Mouse (Mus musculus): ENCODE measurements around the gene Mtor.

- peak; percentile 78 for TF ChIP-seq CTCF (IDR thresholded peaks at IDR 0.05; ENCODE audit: insufficient read depth, low read length)
- no peak for TF ChIP-seq POLR2A (IDR thresholded peaks at IDR 0.05; ENCODE audit: borderline replicate concordance, extremely low read depth, low read depth, low read length)
Observed at GRCm38 (mm10) chr4:148429686-148430085, 18.7 kb upstream of the Mtor start.

All from lung, adult 2 months (tissue).